Mouse (Mus musculus): ENCODE data around the gene Emc3.

DNA sequence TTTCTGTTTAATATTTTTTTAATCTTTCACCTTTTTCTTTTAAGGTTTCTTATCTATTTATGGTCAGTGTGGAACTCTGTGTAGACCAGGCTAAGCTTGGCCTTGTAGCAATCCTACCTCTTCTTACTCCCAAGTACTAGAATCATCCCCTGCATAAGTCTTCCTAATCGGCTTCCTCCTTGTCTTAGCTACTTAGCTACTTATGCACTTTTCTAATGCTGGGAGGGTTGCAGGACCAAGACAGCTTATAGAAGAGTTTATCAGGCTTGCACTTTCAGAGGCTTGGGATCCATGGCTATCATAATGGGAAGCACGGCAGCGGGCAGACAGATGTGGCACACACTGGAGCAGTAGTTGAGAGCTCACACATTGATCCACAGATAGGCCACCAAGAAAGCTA, 47.9 kb upstream of the Emc3 start:
- TF ChIP-seq CTCF (IDR thresholded peaks at IDR 0.05; ENCODE audit: low read depth) (no peak), EP300 (IDR thresholded peaks at IDR 0.05; ENCODE audit: low read depth) (no peak)
